Mouse (Mus musculus) left cerebral cortex, adult 8-10 months (tissue): ENCODE results near the gene Ttll5. TPM values are rescaled to one million over a fixed set of nuclear protein-coding genes. Genes with fewer than 3 reads are reported as not detected.

Source experiments
- DNase-seq, 2 experiments: peaks; one replicate each; pipeline ENCODE4 v3.0.0; 2022; ENCODE audit warnings: low spot score in 2 of 2
- total RNA-seq, 4 experiments: library from RNA; stranded (reverse); gene quantifications; 2 replicates each; pipeline ENCODE4 v1.2.4; 2022

Ttll5 gene
- total RNA-seq, 4 experiments from 2014 or later, result 42.6 to 50.6 (median 49.4) TPM

- no peak for DNase-seq
Measured at GRCm38 (mm10) chr12:85839371-85840000, 15.0 kb downstream of the Ttll5 start.

- DNase-seq, result peak in 1 of 2 experiments; percentile 41
Measured at GRCm38 (mm10) chr12:85848164-85848958, 23.9 kb downstream of the Ttll5 start.

GRCm38 (mm10) chr12:85850661-85851060 is 26.2 kb downstream of the Ttll5 start:
- no peak for DNase-seq

- no peak for DNase-seq
Measured at GRCm38 (mm10) chr12:85853836-85854235, 29.4 kb downstream of the Ttll5 start.

GRCm38 (mm10) chr12:85854271-85854670 is 29.8 kb downstream of the Ttll5 start:
- DNase-seq, result no peak

GRCm38 (mm10) chr12:85857300-85857699 is 32.8 kb downstream of the Ttll5 start:
- DNase-seq, result no peak

- no peak for DNase-seq
Measured at GRCm38 (mm10) chr12:85859111-85859510, 34.7 kb downstream of the Ttll5 start.

- no peak for DNase-seq
Measured at GRCm38 (mm10) chr12:85859511-85860189, 35.2 kb downstream of the Ttll5 start.

GRCm38 (mm10) chr12:85862514-85862913 is 38.1 kb downstream of the Ttll5 start:
- DNase-seq, result no peak

GRCm38 (mm10) chr12:85865526-85865925 is 41.1 kb downstream of the Ttll5 start:
- DNase-seq, result no peak

GRCm38 (mm10) chr12:85866624-85867023 is 42.2 kb downstream of the Ttll5 start:
- DNase-seq, result no peak

GRCm38 (mm10) chr12:85867125-85867524 is 42.7 kb downstream of the Ttll5 start:
- DNase-seq, result no peak

GRCm38 (mm10) chr12:85869423-85869822 is 45.0 kb downstream of the Ttll5 start:
- DNase-seq, result peak in 1 of 2 experiments; percentile 62

- DNase-seq, result peak in 1 of 2 experiments; percentile 76
Measured at GRCm38 (mm10) chr12:85879631-85880314, 55.3 kb downstream of the Ttll5 start.

- DNase-seq, result no peak
Measured at GRCm38 (mm10) chr12:85885024-85885423, 60.6 kb downstream of the Ttll5 start.

GRCm38 (mm10) chr12:85890054-85890453 is 65.6 kb downstream of the Ttll5 start:
- DNase-seq, result no peak

GRCm38 (mm10) chr12:85903986-85904385 is 79.5 kb downstream of the Ttll5 start:
- no peak for DNase-seq

- no peak for DNase-seq
Measured at GRCm38 (mm10) chr12:85905666-85906065, 81.2 kb downstream of the Ttll5 start.

GRCm38 (mm10) chr12:85907896-85908295 is 83.4 kb downstream of the Ttll5 start:
- DNase-seq, result no peak

GRCm38 (mm10) chr12:85910811-85911210 is 86.4 kb downstream of the Ttll5 start:
- no peak for DNase-seq

GRCm38 (mm10) chr12:85912712-85913504 is 88.4 kb downstream of the Ttll5 start:
- no peak for DNase-seq
